Mouse (Mus musculus) hindbrain, embryonic 16.5 days (tissue): ENCODE results near the gene Tnfsf9. TPM values are rescaled to one million over a fixed set of nuclear protein-coding genes. Genes with fewer than 3 reads are reported as not detected.

ENCODE experiments used
- ATAC-seq: fragments of 200-750 bp; cut with Nextera tagmentation; 2 replicates; pipeline ENCODE4 v1.8.0; 2017; ENCODE audit warnings: moderate TSS enrichment, moderate library complexity
- H3K27ac ChIP-seq: fragments of 300-500 bp; sonication (generic); 2 replicates; pipeline ENCODE4 v1.5.1; 2014; ENCODE audit warnings: low read depth, mild to moderate bottlenecking, control low read depth, low read length, moderate library complexity
- H3K27me3 ChIP-seq: fragments of 300-500 bp; sonication (generic); replicated peaks from 2 replicates; pipeline ENCODE4 v1.6.1; 2014; ENCODE audit warnings: low read length; ENCODE audit not compliant: control insufficient read depth, insufficient read depth
- H3K36me3 ChIP-seq: fragments of 300-500 bp; sonication (generic); 2 replicates; pipeline ENCODE4 v1.6.1; 2014; ENCODE audit warnings: mild to moderate bottlenecking, low read length, moderate library complexity, mixed read lengths; ENCODE audit not compliant: control insufficient read depth, insufficient read depth
- H3K4me1 ChIP-seq: fragments of 300-500 bp; sonication (generic); 2 replicates; pipeline ENCODE4 v1.6.1; 2014; ENCODE audit warnings: low read depth, low read length; ENCODE audit not compliant: control insufficient read depth, insufficient read depth
- H3K4me2 ChIP-seq: fragments of 300-500 bp; sonication (generic); 2 replicates; pipeline ENCODE4 v1.6.1; 2014; ENCODE audit warnings: mild to moderate bottlenecking, low read length, control low read depth, moderate library complexity
- H3K4me3 ChIP-seq: fragments of 300-500 bp; sonication (generic); 2 replicates; pipeline ENCODE4 v1.5.1; 2014; ENCODE audit warnings: mild to moderate bottlenecking, low read length, control low read depth, moderate library complexity
- H3K9ac ChIP-seq: fragments of 300-500 bp; sonication (generic); 2 replicates; pipeline ENCODE4 v1.6.1; 2014; ENCODE audit warnings: low read depth, mild to moderate bottlenecking, control low read depth, low read length, moderate library complexity
- H3K9me3 ChIP-seq: fragments of 300-500 bp; sonication (generic); 2 replicates; pipeline ENCODE4 v1.6.1; 2014; ENCODE audit warnings: mild to moderate bottlenecking, low read length, moderate library complexity; ENCODE audit not compliant: control insufficient read depth
- whole genome bisulfite sequencing: fragments of 180-500 bp; shearing (Covaris S2); extraction: QIAGEN DNeasy Blood & Tissue Kit; methylation state at CpG from one replicate; pipeline ENCODE4 v1.1.7; 2014; 5-methylcytosine and 5-hydroxymethylcytosine counted together
- polyA plus RNA-seq: library from polyadenylated mRNA; unstranded; fragments of >200 nt; fragmentation: Nextera tagmentation; extraction: Ambion mirVana; gene quantifications from 2 replicates; pipeline ENCODE4 v1.2.1, GENCODE M21; 2015

The Tnfsf9 gene
- polyA plus RNA-seq, 1 experiment from 2014 or later, result 9.3 TPM

GRCm38 (mm10) chr17:57063031-57063430, 42.1 kb upstream of the Tnfsf9 start:
- no peak overlapping the region for H3K9ac ChIP-seq
- H3K27me3 ChIP-seq, result peaks cover 20% of the 10 kb centered on the region
- no peak overlapping the region for H3K4me2 ChIP-seq
- WGBS, result 10% methylated on average over 8 of the region's 8 CpGs
- no peak overlapping the region for H3K4me3 ChIP-seq
- H3K36me3 ChIP-seq, result no peaks in the 10 kb centered on the region
- no peak for ATAC-seq
- no peaks in the 10 kb centered on the region for H3K9me3 ChIP-seq
- H3K4me1 ChIP-seq, result peaks cover 23% of the 10 kb centered on the region
- no peak overlapping the region for H3K27ac ChIP-seq

DNA sequence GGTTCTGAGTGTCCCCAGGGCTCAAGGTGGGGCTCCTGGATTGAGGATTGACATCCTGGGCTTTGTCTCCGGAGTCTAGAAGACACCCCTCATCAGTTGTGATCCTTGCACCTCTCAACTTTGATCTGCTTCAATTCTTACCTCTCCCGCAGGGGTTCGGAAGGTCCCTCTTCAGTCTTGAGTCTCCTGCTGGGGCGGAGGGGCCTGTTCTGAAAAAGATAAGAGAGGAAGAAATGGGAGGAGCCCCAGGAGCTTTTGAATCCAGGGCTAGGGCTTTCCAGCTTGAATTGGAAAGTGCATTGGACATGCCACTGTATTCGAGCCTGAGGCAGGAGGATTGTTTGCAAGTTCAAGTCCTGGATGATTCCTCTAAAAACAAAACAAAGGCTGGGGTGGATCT, 38.2 kb upstream of the Tnfsf9 start:
- H3K4me3 ChIP-seq, result no peak overlapping the region
- H3K27me3 ChIP-seq, result peaks cover 13% of the 10 kb centered on the region
- 55% methylated on average over 5 of the region's 5 CpGs for WGBS
- no peaks in the 10 kb centered on the region for H3K36me3 ChIP-seq
- no peak overlapping the region for H3K9ac ChIP-seq
- no peak overlapping the region for H3K27ac ChIP-seq
- H3K4me2 ChIP-seq, result no peak overlapping the region
- peaks cover 5% of the 10 kb centered on the region for H3K4me1 ChIP-seq
- no peaks in the 10 kb centered on the region for H3K9me3 ChIP-seq
- no peak for ATAC-seq

DNA sequence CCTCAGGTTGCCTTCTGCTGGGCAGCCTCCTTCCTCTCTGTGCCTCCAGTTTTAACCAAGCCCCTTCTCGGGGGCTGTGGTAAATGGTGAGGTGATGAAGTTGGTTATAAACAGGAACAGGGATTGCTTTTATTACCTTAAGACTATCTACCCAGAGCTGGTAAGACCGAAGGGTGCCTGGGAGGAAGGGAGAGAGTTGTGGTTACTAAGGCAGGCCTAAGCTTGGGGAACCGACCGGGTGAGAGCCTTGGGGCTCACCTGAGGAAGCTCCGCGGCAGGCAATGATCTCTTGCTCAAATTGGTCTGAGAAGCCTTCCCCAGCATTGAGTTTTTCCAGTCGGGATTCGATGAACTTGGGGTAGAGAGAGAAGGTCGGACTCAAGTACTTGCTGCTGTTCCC, 34.9 kb upstream of the Tnfsf9 start:
- 0 out of 2 replicates have a peak overlapping the region, but pooled peaks have one; percentile 23 for H3K9ac ChIP-seq
- H3K27me3 ChIP-seq, result no peaks in the 10 kb centered on the region
- H3K4me2 ChIP-seq, result peak overlapping the region; percentile 40
- no peak for ATAC-seq
- H3K36me3 ChIP-seq, result no peaks in the 10 kb centered on the region
- H3K4me1 ChIP-seq, result no peaks in the 10 kb centered on the region
- H3K9me3 ChIP-seq, result no peaks in the 10 kb centered on the region
- peak overlapping the region; percentile 15 for H3K4me3 ChIP-seq
- 14% methylated on average over 9 of the region's 9 CpGs for WGBS
- no peak overlapping the region for H3K27ac ChIP-seq

DNA sequence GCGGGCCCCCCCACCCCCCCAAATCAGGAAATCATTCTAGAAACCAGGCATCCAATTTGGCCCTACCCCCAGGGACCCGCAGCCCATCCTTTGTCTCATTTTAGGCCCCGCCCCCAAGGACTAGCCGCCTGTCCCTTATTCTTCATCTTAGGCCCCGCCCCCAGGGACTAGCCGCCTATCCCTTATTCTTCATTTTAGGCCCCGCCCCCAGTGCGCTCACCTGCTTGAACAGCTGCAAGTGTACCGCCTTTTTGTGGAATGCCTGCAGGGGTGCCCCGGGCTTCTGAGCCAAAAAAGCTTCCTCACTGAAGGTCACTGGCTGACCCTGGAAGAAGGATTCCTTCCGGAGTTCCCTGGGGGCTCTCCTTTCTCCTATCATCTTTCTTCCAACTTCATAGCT, 34.4 kb upstream of the Tnfsf9 start:
- peak; percentile 55 for ATAC-seq
- 7% methylated on average over 11 of the region's 11 CpGs for WGBS
- peak overlapping the region; percentile 15; the same call in 1 of the 2 replicates for H3K4me3 ChIP-seq

GRCm38 (mm10) chr17:57076916-57077315, 28.2 kb upstream of the Tnfsf9 start:
- peaks cover 17% of the 10 kb centered on the region for H3K36me3 ChIP-seq
- H3K4me3 ChIP-seq, result no peak overlapping the region
- no peak overlapping the region for H3K4me2 ChIP-seq
- ATAC-seq, result no peak
- H3K27me3 ChIP-seq, result no peaks in the 10 kb centered on the region; the same call in 1 of the 2 replicates
- no peak overlapping the region for H3K27ac ChIP-seq
- WGBS, result 71% methylated on average over 3 of the region's 3 CpGs
- no peaks in the 10 kb centered on the region for H3K4me1 ChIP-seq
- no peaks in the 10 kb centered on the region for H3K9me3 ChIP-seq
- H3K9ac ChIP-seq, result no peak overlapping the region

More for the DNA sequence above, 34.4 kb upstream of the Tnfsf9 start:
- no peaks in the 10 kb centered on the region for H3K4me1 ChIP-seq
- H3K9ac ChIP-seq, result no peak overlapping the region
- H3K9me3 ChIP-seq, result no peaks in the 10 kb centered on the region
- H3K36me3 ChIP-seq, result no peaks in the 10 kb centered on the region
- peak overlapping the region; percentile 40 for H3K4me2 ChIP-seq
- no peaks in the 10 kb centered on the region for H3K27me3 ChIP-seq
- no peak overlapping the region for H3K27ac ChIP-seq

- peak; percentile 32; the same call in 1 of the 2 replicates for ATAC-seq
- no peak within 1 kb of the TSS for H3K4me3 ChIP-seq
- no peaks in the 10 kb centered on the region for H3K9me3 ChIP-seq
- H3K4me2 ChIP-seq, result no peak within 1 kb of the TSS
- no peak within 1 kb of the TSS for H3K27ac ChIP-seq
- no peaks in the 10 kb centered on the region; the same call in 1 of the 2 replicates for H3K27me3 ChIP-seq
- H3K4me1 ChIP-seq, result no peaks in the 10 kb centered on the region
- peaks cover 17% of the 10 kb centered on the region for H3K36me3 ChIP-seq
- H3K9ac ChIP-seq, result no peak within 1 kb of the TSS
- 59% methylated on average over 6 of the region's 6 CpGs for WGBS
Observed at GRCm38 (mm10) chr17:57078336-57078735, 26.8 kb upstream of the Tnfsf9 start, which contains the start of gene Dennd1c. TSS of gene Dennd1c (minus strand) at chr17:57078514.

GRCm38 (mm10) chr17:57079919-57080318, 25.2 kb upstream of the Tnfsf9 start:
- Histone ChIP-seq H3K9me3 (no peaks in the 10 kb centered on the region), H3K4me2 (no peak overlapping the region), H3K36me3 (peaks cover 17% of the 10 kb centered on the region), H3K27me3 (no peaks in the 10 kb centered on the region; the same call in 1 of the 2 replicates), H3K9ac (no peak overlapping the region), H3K4me1 (no peaks in the 10 kb centered on the region), H3K4me3 (no peak overlapping the region), H3K27ac (no peak overlapping the region)
- no peak for ATAC-seq
- 73% methylated on average over 3 of the region's 3 CpGs for WGBS

GRCm38 (mm10) chr17:57081234-57081842, 23.8 kb upstream of the Tnfsf9 start:
- H3K4me1 ChIP-seq, result peaks cover 7% of the 10 kb centered on the region
- H3K9ac ChIP-seq, result no peak overlapping the region
- H3K27me3 ChIP-seq, result no peaks in the 10 kb centered on the region; the same call in 1 of the 2 replicates
- H3K27ac ChIP-seq, result no peak overlapping the region
- WGBS, result 96% methylated on average over 31 of the region's 31 CpGs
- H3K36me3 ChIP-seq, result peaks cover 17% of the 10 kb centered on the region
- no peak for ATAC-seq
- no peaks in the 10 kb centered on the region for H3K9me3 ChIP-seq
- H3K4me3 ChIP-seq, result no peak overlapping the region
- no peak overlapping the region for H3K4me2 ChIP-seq

DNA sequence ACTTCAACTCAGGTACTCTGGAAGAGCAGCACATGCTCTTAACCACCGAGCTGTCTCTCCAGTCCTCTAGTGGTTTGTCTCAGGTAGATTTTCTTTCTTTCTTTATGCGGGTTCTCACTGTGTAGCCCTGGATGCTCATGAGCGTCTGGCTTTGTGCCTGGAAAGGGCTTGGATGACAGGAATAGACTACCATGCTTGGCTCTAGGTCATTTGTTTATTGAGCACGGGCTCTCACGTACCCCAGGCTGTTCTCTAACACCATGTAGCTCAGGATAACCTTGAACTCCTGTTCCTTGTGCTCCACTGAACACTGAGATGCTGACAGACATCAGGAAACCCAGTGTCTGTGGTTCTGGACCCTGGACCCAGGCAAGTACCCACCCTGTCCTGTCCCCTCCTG, 22.6 kb upstream of the Tnfsf9 start:
- Histone ChIP-seq H3K9me3 (no peaks in the 10 kb centered on the region), H3K4me3 (no peak overlapping the region), H3K36me3 (peaks cover 17% of the 10 kb centered on the region), H3K27ac (no peak overlapping the region), H3K4me1 (peaks cover 10% of the 10 kb centered on the region), H3K9ac (no peak overlapping the region), H3K27me3 (no peaks in the 10 kb centered on the region), H3K4me2 (no peak overlapping the region)
- ATAC-seq, result no peak
- WGBS, result 83% methylated on average over 5 of the region's 5 CpGs
